Mouse (Mus musculus): ENCODE results near the gene Tedc1.
A peak's percentile ranks its signal among the peaks of the same experiment; 100 is the strongest.

Tedc1 gene

DNA sequence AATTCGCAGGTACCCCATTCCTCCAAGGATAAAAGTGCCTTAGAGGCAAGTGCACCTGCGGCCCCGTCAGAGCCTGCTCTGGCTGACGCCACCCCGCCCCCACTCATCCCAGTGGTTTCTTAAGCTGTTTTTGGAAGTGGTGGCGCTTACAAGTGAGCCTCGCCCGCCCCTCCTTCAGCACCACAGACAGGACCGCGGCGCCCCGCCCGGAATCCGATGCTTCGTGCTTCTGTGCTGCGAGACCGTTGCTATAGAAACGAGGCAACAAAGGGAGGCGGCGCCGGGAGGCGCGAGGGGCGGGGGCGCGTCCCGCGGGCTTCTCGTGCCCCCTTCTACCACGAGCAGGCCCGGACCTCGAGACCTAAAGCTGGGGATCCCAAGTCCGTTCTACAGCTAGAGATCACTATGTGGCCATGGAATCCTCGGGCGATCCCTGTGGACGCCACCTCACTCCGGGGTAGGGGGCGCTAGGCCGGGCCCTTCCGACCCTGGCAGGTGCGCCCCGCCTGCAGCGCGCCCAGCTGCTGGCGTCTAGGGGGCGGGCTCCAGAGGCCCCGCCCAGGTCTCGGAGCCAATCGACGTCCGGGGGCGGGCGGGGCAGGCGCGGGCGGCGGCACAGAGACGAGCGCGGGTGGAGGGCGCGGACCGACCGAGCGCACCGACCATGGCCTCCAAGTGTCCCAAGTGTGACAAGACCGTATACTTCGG, 16.2 kb upstream of the Tedc1 start, which contains the start of gene Crip2:
Crip2 (plus strand) TSS at position 329 of the 708 bp plus-strand sequence.
- DNase-seq = peak; percentile 87 to 94

DNA sequence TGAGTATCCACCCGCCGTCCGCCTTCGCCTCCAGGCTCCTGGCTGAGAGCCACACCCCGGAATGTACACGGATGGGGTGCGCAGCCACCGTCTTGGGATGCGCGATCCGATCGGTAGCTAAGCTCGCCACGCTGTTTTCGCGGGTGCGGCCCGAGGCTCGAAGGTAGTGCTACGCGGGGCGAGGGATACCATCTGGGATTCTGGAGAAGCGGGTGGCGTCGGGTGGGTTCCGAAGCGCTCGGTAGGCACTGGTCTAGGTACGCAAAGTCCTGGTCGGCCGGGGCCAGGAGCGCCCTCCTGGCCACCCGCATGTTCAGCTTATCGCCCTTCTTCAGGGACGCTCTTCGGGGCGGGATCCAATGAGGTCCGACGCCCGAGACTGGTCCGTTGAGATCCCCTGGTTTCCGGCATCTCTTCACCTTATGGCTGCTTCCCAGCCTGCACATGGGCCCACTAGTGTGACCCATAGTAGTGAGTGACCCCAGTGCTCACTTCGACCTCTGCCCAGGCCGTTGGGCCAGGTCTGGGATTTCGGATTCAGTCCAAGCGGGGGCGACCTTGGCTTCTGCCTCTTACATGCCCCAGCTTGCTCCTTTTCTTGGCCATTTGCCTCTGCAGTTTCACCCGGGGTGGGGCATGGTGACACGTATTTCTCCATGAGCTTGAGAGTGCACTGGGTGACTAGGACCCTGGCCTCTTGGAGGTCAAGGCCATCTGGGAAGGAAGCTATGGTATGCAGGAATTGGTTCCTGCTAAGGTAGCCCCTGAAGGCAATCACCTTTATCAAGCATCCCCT, 15.4 kb upstream of the Tedc1 start:
- DNase-seq = peak; percentile 55 to 71

GRCm38 (mm10) chr12:113141531-113141973, 14.7 kb upstream of the Tedc1 start:
- peak; percentile 75 to 81 for DNase-seq

GRCm38 (mm10) chr12:113142021-113142975, 13.9 kb upstream of the Tedc1 start:
- peak; percentile 85 to 93 for DNase-seq

DNA sequence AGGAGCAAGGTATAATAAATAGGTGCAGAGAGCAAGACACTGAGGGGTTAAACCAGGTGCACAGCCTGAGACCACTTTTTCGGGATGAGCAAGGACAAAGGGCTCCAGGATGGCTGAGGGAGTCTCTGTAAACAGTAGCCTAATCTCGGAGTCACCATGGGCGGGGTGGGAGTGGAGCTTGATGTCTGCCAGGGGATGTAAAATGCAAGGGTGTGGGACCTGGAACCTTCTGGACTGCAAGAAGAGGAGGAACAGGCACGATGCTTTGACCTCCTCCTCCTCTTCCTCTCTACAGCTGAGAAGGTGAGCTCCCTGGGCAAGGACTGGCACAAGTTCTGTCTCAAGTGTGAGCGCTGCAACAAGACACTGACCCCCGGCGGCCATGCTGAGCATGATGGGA, 13.1 kb upstream of the Tedc1 start:
- DNase-seq = no peak

DNA sequence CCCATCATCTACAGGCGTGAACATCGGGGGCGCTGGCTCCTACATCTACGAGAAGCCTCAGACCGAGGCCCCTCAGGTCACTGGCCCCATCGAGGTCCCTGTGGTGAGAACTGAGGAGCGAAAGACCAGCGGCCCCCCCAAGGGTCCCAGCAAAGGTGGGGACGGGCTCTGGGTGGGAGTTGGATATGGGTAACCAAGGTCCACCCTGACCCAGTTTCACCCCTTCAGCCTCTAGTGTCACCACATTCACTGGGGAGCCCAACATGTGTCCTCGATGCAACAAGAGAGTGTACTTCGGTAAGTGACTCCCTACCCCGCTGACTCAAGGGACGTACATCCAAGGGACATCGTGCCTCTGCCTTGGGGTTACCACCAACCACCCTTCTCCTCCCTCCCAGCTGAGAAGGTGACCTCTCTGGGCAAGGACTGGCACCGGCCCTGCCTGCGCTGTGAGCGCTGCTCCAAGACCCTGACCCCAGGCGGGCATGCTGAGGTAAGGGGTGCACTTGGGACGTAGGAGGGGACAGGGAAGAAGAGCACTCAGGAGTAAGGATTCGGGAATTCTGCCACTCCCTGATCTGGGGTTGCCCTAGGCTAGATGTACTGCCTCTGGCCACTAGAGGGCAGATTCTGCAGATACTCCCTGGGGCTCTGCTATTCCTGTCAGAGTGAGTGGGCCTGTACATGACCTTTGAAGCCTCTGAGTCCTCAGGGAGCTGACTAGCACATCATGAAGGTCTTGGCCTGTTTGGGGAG, 12.0 kb upstream of the Tedc1 start:
- DNase-seq = peak; percentile 67 to 68

DNA sequence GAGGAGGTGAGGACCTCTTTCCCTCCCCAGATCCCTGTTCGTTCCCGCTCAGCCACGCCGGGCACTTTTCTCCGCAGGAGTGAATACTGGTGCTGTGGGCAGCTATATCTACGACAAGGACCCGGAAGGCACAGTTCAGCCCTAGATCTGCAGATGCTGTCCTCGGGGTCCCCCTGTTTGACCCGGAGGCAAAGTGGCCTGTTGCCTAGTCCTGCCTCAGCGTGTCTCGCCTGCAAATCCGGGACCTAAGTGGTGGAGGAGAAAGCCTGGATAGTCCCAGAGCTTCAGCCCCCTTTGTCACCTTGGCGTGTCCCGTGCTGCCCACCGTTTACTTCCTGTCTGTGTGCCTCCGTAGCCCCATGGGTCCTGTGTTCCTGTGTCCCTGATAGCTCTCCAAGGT, 11.3 kb upstream of the Tedc1 start:
- DNase-seq = no peak

GRCm38 (mm10) chr12:113145591-113145990, 10.6 kb upstream of the Tedc1 start:
- peak in 1 of 2 experiments; percentile 44 for DNase-seq

- peak; percentile 84 to 86 for DNase-seq
Observed at GRCm38 (mm10) chr12:113146112-113147057, 9.8 kb upstream of the Tedc1 start, which contains the start of gene Crip1. TSS of gene Crip1 (plus strand) at chr12:113146316.

DNA sequence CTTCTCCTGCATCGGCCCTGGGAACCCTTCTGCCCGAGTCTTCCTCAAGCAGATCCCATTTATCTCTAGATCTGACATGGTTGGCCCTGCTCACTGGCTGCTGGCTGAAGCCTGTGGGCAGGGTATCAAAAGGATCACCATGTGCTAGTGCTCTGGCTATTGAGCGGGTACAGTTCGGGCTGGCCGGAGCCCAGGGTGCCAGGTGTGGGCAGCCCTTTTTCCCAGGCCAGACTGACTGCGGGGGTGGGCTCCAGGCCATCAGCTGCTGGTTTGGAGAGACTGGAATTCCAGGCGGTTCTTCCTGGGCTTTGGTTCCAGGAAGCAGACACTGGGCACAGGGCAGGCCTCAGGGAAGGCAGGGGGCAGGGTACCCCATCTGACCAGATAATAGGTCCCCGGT, 8.7 kb upstream of the Tedc1 start:
- peak in 1 of 2 experiments; percentile 56 for DNase-seq

DNA sequence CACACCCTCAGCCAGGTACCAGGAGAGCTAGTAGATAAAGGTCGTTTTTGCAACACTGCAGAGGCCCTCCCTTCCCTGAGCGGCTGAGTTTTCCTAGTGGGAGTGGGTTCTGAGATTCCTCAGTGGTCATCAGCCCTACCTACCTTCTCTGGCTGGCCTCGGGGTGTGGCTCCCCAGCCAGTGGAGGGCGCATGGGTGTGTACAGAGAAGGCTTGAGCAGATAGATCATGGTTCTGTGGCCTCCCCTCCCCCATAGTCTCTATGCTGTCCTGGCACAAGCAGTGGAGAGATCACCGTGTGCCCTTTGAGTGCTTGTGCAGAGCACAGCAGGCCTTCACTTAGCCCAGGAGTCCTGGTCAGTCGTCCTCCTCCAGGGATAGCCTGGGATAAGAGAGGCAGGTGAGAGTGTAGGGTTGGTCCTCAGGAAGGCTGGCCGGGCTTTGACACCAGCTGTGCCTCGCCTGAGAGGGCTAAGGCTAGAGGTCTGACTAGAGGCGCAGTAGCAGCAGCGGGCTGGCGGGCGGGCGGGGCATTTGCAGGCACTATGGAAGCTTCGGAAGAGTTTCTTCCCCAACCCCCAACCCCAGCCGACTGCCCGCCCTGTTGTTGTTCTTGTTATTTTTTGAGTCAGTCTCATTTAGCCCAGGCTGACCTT, 7.7 kb upstream of the Tedc1 start:
- DNase-seq = peak; percentile 44 to 54

- peak; percentile 53 to 75 for DNase-seq
Observed at GRCm38 (mm10) chr12:113149341-113149740, 6.9 kb upstream of the Tedc1 start.

DNA sequence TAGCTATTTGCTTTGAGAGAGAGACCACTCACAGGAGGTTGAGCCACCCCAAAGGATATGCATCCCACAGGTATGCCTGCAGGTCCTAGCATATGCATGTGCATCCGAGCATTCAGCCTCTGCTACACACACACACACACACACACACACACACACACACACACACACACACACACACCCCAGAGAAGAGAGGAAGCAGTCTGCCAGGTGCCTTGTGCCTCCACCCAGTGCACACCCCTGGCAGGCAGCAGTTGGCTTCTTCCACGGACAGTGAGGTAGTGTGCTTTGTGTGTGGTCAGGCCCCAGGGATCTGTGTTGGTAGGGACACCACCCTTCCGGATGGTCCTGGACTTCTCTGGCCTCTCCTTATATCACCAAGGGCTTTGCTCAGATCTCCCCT, 6.3 kb upstream of the Tedc1 start:
- no peak for DNase-seq

DNA sequence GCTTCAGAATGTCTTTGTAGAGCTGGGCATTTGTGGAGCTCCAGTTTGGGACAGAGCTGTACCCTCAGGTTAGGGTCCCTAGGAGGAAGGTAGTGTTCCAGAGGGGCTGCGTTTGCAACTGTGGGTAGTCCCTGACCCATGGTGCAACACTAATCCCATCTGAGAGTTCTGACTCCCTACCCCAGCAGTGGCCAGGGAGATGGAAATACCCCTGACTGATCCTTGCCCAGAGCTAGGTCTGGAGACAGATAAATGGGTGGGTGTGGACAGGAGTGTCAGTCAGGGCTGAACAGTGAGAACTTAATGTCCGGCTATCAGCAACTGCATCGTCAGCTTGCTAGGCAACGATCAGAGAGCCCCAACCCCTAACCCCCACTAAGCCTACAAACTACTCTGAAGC, 5.6 kb upstream of the Tedc1 start:
- no peak for DNase-seq

- DNase-seq = peak in 1 of 2 experiments; percentile 67
Observed at GRCm38 (mm10) chr12:113151046-113151445, 5.2 kb upstream of the Tedc1 start.

- peak; percentile 54 to 73 for DNase-seq
Observed at GRCm38 (mm10) chr12:113151661-113152271, 4.5 kb upstream of the Tedc1 start.

- peak in 1 of 2 experiments; percentile 47 for DNase-seq
Observed at GRCm38 (mm10) chr12:113152272-113152661, 4.0 kb upstream of the Tedc1 start.

DNA sequence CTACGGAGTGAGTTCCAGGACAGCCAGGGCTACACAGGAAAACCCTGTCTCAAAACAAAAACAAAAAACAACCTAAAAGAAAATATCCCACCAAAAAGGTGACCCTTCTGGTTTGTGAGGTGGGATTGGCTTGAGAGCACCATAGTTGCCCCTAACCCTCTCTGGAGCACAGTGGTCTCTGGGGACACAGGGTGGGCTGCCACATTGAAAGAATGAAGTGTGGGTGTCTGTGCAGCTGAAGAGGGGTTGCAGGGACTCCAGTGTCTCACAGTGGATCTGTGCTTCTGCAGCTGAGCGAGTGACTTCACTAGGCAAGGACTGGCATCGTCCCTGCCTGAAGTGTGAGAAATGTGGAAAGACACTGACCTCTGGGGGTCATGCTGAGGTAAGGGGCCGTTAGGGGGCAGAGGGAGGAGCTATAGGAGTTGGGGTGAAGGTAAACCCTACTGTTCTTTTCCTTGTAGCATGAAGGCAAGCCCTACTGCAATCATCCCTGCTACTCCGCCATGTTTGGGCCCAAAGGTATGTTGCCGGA, 3.2 kb upstream of the Tedc1 start:
- no peak for DNase-seq

DNA sequence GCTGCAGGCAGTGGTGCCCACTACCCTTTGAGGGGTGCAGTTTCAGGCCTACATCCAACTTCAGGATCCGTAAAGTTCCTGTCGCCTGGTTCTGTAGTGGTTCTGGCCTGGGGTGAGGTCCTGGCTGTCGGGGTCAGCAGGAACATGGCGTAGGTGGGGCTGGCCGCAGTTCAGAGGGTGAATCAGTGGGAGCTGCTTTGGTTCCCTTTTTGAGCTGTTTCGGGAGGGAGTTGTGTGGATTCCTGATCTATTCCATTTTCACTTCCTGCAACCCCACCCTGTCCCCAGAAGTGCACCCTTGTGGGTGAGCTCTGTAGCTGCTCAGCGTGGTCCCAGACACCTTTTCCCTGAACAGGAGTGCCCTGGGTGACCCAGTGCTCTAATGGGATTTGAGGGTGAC, 2.2 kb upstream of the Tedc1 start:
- DNase-seq = no peak

DNA sequence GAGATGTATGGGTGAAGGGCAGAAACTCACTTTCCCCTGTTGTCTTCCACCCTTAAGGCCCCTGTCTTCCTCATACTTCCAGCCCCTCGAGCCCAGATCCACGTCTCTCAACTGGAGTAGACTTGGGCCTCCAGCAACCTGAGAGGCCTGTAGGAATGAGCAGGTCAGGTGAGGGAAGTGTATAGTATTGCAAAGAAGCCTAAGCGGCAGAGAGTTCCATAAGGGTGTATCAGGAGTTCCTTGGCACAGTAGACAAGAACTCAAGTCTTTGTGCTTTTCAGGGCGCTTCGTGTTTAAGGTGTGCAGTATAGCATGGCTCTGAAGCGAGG, 1.5 kb upstream of the Tedc1 start:
- DNase-seq = peak in 1 of 2 experiments; percentile 32
